Mouse (Mus musculus): ENCODE results near the gene Jakmip3.

Jakmip3 gene

GRCm38 (mm10) chr7:139096399-139096798 is 155.9 kb downstream of the Jakmip3 start:
- DNase-seq (ENCODE audit: low spot score): no peak

DNA sequence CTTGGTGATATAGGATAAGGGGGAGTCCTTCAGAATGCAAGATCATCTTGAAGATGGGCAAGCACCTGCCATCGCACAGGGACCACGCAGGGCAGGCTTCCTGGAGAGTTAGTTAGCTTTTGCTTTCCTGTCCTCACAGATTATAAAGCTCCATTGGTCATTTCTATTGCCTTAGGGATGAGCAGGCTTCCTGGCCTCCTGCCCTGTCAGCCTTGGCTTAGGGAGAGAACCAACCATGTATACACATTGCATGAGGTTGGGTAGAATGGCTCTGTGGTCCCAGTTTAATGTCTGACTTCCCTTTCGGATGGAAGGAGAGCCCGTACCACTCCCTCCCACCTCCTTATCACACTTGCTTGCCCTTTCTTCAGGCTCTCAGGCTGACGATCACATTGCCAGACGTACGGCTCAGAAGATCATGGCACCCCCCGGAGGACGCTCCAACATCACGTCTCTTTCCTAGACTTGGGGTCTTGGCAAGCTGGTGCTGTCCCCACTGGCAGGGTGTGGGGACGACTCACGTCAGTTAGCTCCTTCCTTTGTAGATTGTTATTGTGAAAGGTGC is 160.1 kb downstream of the Jakmip3 start:
- DNase-seq (ENCODE audit: low spot score): no peak

- no peak for DNase-seq (ENCODE audit: low spot score)
These were observed 160.8 kb downstream of the Jakmip3 start for GRCm38 (mm10) chr7:139101286-139101804.

DNA sequence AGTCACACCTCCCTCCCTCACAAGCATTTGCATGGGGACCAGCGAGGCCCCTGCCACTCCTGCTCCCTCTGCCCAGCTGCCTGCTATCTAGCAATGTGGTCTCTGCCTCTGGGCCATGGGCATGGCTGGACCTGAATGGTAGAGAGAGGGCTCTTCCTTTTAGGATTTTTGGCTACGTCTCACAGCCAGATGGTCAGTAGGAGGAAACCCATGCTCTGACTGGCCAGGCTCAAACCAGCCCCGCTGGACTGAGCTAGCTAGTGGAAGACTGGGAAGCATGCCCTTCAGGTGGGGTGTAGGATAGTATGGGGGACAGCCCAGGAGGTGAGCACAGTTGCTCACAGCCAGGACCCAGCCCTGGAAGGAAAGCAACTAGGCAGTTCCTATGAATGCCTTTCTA is 161.3 kb downstream of the Jakmip3 start:
- DNase-seq (ENCODE audit: low spot score): no peak

DNA sequence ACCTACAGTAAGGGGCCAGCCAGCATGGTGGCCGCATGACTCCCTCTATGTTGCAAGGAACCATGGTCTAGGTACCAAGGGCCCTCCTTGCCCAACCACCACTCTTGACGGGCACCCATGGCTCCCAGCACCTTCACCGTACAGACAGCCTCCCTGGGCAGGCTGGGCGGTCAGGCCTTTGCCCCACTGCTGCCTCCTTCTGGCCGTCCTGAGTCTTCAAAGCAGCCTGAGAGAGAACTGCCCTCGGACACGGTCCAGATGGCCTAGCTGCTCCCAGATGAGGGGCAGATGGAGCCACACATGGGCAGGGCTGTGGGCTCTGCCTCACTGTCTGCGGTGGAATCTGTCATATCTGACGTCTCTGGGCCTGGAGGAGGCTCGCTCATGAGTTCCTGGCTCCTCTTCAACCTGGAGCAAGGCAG is 163.4 kb downstream of the Jakmip3 start:
- DNase-seq (ENCODE audit: low spot score): no peak

GRCm38 (mm10) chr7:139105076-139105475 is 164.5 kb downstream of the Jakmip3 start:
- no peak for DNase-seq (ENCODE audit: low spot score)

DNA sequence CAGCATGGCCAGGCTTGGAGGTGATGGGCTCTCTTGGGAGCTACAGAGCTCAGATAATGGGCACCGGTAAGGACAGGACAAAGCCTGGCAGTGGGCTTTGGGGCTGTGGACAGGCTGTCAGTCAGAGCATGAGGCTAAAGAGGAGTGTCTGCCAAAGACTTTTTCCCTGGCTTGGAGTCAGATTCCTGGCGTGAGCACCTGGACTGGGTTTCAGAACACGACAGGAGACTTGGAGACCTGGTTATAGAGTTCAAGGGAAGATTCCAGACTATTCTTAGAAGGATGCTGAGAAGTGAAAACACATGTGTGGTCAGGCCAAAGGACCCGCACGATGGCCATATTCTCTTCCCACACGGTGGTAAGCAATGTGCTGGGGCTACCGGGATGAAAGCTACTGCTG is 165.2 kb downstream of the Jakmip3 start:
- DNase-seq (ENCODE audit: low spot score): no peak

- no peak for DNase-seq (ENCODE audit: low spot score)
These were observed 167.5 kb downstream of the Jakmip3 start for GRCm38 (mm10) chr7:139107908-139108650.

DNA sequence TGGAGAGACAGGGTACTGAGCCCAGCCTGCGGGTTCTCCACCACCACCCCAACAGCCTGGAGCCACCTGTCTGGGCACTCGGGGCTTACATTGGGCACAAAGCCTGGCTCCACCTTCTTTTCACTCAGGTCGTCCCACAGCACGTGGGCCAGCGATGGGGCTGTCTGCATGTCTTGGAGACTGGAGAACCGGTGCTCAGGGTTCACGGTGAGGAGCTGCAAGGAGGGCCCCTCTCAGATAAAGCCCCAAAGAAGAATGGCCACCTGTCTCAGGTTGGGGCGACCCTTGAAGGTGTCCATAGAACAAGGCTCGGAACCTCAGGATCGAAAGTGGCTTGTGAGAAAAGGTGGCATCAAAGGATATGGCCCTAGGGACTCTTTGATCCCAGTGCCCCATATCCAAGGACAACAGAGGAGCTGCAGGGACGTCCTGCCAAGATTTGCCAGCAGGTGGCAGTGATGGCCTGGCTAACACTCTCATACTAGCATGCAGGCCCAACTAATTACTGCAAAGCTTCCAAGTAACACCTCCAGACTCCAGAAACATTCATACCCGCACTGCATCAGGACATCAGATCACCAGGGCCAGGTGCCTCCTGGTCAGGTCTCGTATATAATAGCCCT is 178.7 kb downstream of the Jakmip3 start:
- peak; percentile 78 for DNase-seq (ENCODE audit: low spot score)

DNA sequence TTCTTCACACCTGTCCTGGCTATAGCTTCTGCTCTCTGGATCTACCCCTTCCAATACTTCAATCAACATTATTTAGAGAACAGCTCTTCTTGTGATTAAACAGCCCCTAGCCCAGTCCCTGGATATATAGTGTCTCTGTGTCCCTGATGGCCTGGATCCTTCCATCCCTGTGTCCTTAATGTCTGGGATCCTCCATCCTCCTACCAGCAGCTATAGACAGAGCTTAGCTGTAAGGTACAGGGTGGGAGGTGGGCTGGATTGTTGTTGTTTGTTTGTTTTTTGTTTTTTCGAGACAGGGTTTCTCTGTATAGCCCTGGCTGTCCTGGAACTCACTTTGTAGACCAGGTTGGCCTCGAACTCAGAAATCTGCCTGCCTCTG is 179.2 kb downstream of the Jakmip3 start:
- DNase-seq (ENCODE audit: low spot score): no peak

DNA sequence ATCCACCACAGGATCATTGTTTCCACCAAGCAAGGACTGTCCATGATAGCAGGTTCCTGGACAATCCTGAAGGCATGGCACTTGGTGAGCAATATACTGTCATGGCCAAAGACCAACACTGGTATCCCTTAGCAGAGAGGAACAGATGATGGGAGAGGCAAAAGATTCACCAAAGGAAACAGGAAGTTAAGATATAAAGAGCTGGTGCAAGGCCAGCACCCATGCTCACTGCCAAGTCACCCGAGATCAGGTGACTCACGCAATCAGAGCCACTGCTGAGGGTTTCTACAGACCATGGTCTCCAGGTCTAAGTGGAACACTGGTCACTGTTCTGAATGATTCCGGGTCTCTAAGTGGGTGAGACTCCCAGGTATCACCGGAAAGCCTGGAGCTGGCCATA is 185.4 kb downstream of the Jakmip3 start:
- no peak for DNase-seq (ENCODE audit: low spot score)

DNA sequence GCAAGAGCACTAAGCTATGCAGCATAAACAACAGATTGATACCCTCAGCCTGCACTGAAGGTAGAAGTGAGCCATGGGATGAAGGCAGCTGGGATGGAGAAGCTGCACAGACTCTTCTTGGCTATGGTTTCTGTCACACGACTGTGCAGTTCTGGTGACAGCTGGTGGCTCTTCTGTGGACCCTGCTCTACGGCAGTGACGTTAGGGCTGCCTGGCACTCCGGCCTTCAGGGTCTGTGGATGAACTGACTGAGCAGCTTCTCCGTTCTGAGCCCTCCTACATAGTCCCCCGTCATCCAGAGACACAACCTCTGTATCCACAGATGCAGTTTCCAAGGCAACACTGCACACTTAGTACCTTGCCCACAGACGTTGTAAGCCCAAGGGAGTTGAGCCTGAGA is 186.0 kb downstream of the Jakmip3 start:
- DNase-seq (ENCODE audit: low spot score): no peak

- DNase-seq (ENCODE audit: low spot score): no peak
These were observed 188.5 kb downstream of the Jakmip3 start for GRCm38 (mm10) chr7:139128994-139129393.

GRCm38 (mm10) chr7:139130361-139130760 is 189.8 kb downstream of the Jakmip3 start:
- DNase-seq (ENCODE audit: low spot score): no peak

DNA sequence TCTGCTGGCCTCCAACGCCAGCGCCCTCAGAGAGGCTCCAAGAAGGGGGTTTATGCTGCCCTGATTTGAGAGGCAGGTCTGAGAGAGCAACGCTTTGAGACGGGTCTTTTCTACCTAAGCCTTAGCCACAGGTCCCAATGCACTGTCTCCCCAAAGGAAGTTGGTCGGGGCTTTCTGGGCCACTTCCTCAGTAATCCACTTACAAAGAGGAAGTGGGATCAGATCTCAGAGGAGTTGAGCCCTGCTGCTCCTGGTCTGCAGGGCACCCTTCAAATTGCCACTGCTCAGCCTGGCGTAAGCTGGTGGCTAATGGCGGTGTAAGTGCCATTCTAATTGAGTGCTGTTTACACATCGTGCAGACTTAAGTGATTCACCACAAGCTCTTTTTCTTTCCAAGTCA is 191.0 kb downstream of the Jakmip3 start:
- DNase-seq (ENCODE audit: low spot score): no peak

- peak; percentile 23 for DNase-seq (ENCODE audit: low spot score)
These were observed 192.9 kb downstream of the Jakmip3 start for GRCm38 (mm10) chr7:139133446-139133845.
